Mouse (Mus musculus) 3T3-L1 (cell line): ENCODE data around the gene Slc1a3.

ENCODE experiments used
- DNase-seq: peaks from one replicate; pipeline ENCODE4 v3.0.0-alpha.2; 2015; ENCODE audit warnings: low read depth, low spot score

Slc1a3 gene

GRCm38 (mm10) chr15:8710146-8711006 is at the start of gene Slc1a3:
Slc1a3 (minus strand) TSS chr15:8710764.
- DNase-seq, result peak; percentile 58

GRCm38 (mm10) chr15:8759026-8759425 is 48.5 kb upstream of the Slc1a3 start:
- peak; percentile 90 for DNase-seq

DNA sequence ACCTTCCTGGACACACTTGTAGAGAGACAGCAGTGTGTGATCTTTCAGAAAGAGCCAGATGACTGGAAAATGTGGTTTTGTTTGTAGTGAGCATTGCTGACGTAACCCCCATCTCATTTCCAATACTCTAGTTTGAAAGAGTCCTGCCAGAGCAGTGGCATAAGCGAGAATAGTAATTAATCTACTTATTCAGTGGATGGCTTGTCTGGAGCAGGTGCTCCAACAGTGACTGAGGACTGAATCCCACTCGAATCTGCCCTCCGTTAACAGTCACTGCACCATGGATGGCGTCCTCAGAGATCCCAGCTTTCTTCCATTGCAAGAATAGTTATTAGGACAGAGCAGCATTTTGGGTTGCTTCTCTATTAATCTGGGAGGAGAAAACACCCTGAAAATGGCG is 45.9 kb upstream of the Slc1a3 start:
- DNase-seq, result no peak

DNA sequence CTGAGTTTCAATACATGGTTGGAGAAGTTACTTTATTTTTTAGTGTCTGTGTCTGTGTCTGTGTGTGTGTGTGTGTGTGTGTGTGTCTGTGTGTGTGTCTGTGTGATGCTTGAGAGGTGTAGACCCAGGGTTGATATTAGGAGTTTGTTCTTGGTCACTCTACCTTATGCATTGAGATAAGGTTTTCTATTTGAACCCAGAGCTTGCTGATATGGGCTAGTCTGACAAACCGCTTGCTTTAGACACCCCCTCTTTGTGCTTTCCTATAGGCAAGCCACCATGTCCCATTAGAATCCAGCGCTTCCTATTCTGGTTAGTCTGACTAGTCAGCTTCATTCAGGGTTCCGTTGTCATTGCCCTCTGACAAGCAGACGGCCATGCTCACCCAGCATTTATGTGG is 39.2 kb upstream of the Slc1a3 start:
- no peak for DNase-seq

GRCm38 (mm10) chr15:8748771-8749170 is 38.2 kb upstream of the Slc1a3 start:
- no peak for DNase-seq

DNA sequence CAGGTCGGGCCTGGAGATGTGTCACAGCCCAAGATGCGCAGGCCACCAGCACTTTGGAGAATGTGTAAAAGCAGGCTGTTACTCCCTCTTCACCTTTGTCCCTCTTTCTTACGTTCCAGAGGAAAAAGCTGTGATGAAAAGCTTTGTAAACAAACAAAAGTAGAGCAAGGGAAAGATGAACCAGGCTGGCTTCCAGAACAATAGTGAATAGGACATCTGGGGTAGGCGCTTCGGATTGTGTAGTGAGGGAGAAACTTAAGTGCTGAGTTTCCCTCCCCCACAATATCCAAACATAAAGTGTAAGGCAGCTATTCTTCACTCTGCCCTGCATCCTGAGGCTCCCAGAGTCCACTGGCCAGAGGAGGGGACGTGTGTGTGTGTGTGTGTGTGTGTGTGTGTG is 31.0 kb upstream of the Slc1a3 start:
- DNase-seq, result no peak

DNA sequence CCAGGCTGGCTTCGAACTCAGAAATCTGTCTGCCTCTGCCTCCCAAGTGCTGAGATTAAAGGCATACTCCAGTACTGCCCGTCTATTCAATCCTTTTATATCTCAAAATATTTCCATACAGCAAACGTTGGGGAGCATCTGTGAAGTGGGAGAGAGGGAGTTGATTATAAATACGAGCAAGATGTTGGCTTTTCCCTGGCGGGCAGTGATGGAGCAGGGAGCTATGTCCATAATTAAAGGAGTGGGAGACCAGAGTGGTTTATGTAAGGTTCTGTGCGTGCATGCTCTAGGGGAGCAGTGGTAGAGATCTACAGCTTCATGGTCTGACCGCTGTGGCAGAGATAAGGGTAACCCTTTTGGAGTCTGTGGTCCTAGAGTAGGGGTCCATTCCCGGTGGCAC is 30.2 kb upstream of the Slc1a3 start:
- DNase-seq, result no peak

DNA sequence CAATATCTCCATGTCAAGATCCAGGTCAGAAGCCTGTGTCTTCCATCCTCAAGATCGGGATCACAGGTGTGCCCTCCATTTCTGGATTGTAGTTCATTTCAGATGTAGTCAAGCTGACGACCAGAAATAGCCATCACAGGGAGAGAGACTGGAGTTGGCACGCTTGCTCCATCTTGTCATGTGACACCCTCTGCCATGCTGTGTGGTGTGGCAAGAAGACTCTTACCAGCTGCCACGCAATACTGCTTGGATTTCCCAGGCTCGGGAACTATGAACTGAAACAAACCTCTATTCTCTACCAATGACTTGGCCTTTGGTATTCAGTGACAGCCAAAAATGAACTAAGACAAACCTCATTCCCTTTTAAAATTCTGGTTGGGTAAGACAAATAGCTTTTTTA is 27.6 kb upstream of the Slc1a3 start:
- no peak for DNase-seq

DNA sequence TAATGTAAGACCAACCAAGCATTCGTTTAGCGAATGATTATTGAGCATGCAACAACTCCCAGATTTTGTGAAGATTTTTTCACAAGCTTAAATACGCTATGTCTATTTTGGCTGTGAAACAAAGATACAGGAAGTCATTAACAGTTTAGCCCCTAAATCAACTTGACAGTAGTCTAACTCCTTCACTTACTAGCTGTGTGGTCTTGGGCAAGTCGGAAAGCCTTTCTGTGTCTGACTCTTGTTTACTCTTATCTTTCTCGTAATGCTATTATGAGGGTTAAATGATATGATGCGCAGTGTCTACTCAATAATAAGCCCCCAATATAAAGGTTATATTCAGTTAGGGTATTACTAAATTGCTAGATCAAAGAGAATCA is 23.8 kb upstream of the Slc1a3 start:
- no peak for DNase-seq

DNA sequence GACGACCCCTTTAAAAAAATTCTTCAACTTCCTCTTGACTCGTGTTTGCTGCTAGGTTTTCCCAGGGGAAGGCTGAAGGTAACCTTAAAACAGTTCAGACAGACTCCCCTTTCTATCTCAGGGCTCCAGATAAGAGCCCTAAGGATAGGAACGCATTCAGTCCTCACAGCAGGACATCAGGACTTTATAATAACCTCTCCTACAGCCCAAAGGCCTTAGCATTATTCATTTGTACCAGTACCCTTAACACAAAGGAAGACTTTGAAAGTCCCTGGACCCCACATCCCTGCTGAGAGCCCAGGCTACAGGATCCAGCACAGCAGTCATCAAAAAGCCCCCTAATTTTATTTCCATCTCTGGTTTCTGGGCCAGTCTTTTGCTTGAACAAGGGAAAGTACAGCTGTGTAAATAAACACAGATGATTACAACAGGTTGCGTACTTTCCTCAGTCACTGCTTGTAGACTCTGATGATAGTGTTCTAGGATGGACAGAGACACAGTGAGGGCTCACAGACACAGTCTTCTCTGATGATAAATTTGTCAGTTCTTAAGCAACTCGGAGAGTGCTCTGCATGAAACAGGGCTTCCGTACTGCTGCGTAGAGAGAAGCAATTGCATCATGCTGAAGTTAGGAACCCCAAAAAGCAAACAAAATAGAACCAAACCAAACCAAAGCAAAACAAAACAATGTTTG is 23.3 kb upstream of the Slc1a3 start:
- no peak for DNase-seq

- DNase-seq, result no peak
These were observed 18.3 kb upstream of the Slc1a3 start for GRCm38 (mm10) chr15:8728861-8729260.

DNA sequence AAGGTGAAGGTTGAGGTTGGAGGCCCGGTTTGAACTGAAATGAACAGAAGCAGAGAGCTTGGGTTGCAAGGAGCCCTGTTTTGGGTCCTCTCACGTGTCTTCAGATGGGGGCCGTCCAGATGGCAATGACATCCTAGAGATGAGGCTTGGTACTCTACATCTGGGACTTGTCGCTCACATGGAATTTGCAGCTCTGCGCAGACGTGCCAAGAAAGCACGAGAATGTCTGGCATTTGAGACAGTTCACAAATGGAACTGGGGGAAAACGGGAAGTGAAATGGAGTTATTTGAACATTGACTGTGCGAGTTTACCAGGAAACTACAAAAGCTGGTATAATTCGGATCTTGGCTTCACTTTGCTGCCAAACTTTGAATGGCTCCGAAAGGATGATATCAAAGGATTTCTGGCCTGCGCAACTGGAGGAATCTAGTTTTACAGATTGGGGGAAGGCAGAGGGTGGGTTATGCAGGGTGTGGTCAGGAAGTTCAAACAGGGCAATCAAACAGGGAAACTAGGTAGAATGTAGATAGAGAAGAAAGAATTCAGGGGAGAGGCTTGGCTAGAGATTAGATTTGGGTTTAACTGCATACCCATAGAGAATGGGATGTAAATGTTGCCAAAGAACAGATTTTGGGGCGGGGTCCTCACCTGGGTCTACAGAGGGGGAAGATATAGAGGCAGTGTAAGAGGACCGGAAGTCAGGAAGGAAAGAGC is 12.0 kb upstream of the Slc1a3 start:
- DNase-seq, result peak; percentile 50

DNA sequence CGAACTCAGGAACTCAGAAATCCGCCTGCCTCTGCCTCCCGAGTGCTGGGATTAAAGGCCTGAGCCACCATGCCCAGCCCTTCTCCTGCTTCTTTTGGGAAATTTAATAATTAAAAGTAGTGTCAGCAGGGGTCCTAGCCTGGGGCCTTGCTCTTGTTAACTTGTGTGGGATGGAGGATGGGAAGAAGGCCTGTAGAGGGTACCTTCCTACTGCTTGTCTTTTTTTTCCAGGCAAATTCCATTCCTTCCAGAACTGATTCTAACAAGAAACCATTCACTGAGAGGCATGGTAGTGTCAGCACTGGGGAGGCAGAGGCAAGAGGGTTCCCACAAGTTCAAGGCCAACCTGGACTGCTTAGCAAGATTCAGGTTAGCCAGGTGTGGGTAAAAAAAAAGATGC is 11.2 kb upstream of the Slc1a3 start:
- no peak for DNase-seq

DNA sequence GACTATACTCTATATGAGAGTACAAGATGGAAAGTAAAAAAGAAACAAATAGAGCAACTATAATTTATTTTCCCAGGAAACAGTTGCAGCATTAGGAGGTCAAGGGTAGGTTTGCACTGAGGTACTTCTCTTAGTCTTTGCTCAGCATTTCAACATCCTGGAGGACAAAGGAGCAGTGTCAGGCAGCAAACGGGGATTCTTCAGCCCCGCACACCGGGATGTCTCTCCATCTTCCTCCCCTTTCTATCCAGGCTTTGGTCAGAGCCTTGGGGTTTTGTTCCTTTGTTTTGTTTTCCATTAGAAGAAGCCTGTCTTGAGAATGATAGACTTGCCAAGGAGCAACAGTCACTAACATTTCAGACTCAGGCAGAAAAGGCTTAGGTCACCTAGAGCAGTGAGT is 10.4 kb upstream of the Slc1a3 start:
- no peak for DNase-seq

- DNase-seq, result no peak
These were observed 7.9 kb upstream of the Slc1a3 start for GRCm38 (mm10) chr15:8718496-8718895.

DNA sequence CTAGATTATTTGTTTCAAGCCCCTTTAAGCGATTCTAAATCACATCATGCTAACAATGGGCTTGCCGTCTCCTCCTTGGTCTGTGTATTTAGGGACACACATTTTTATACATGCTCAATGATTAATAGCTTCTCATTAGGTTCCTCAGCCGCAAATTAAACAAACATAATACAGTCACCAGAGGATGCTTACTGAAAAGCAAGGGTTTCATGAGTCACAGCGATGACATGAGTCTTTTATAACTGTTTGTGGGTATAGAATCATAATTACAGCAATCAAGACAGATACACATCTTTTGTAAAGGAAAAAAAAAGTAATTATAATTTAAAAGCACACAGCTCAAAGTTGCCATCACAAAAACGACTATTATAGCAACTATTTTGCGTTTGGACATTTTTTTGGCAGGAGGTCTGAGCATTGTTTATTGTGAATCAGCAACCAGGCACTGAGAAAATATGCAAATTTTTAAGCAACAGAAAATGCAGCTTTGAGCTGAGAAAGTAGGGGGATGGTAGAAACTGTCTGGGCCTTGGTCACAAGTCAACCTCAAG is 6.5 kb upstream of the Slc1a3 start:
- peak; percentile 46 for DNase-seq

DNA sequence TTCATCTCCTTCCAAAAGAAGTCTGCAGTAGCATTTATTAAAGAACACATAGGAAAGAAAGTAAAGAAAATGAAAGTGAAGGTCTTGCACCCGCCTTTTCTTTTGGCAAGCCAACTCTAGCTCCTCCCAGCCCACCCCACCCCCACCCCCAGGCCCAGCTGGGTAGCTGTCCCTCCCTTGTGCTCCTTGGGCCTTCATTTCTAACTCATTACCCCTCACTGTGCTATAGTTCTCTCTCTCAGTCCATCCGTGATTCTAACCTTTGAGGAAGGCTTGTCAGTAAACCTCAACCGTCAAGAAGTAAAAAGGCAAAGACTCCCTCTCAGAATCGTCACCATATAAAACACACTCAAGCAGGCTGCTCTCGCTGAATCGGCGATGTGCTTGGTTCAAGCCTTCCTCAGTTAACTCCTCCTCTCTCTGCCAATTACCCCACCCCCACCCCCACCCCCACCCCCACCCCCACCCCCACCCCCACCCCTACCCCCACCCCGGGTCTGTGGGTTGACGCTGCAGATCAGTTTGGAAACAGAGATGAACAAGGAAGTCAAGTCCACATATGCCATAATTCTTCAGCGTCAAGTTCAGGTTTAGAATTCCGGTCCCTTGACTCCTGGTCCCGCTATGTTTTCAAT is 5.9 kb upstream of the Slc1a3 start:
- DNase-seq, result no peak

DNA sequence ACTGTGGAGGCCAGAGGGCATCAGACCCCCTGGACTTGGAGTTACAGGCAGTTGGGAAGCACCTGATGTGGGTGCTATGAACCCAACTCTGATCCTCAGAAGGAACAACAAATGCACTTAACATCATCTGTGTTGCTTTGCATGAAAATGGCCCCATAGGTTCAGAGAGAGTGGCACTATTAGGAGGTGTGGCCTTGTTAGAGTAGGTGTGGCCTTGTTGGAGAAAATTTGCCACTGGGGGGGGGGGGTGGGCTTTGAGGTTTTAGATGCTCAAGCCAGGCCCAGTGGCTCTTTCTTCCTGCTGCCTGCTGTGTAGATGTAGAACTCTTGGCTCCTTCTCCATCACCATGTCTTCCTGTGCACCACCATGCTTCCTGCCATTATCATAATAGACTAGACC is 5.1 kb upstream of the Slc1a3 start:
- DNase-seq, result no peak

GRCm38 (mm10) chr15:8712433-8712984 is 1.9 kb upstream of the Slc1a3 start:
- DNase-seq, result no peak

GRCm38 (mm10) chr15:8711630-8712310 is 1.2 kb upstream of the Slc1a3 start:
- no peak for DNase-seq

DNA sequence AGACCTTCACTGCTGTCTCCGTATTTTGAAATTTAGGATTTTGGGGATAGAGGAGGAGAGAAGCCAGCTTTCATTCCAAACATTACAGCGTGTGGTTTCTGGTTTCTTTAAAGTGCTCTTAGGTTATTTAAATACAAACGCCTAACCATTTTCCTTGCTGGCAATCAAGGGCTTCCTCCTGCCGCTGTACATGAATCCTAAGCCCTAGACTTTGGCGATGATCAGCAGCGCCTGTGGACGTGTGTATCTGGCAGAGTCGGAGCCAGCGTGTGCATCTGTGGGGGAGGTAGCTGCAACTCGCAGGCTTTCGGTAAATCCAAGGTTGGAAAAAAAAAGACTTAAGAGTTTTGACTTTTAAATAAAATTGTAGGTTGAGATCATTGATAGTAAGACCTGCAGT is 986 bp downstream of the Slc1a3 start:
- peak; percentile 42 for DNase-seq
